Mouse (Mus musculus) megakaryocyte-erythroid progenitor cell, adult 5-6 weeks (primary cell): ENCODE data around the gene Cfdp1. TPM values are rescaled to one million over a fixed set of nuclear protein-coding genes. Genes with fewer than 3 reads are reported as not detected.

Source experiments
- ATAC-seq: replicated peaks from 2 replicates; pipeline ENCODE4 v1.8.0; 2016; ENCODE audit warnings: mild to moderate bottlenecking, inconsistent platforms; ENCODE audit not compliant: severe bottlenecking, poor library complexity, low FRiP score, low TSS enrichment
- total RNA-seq, 2 experiments: library from RNA; stranded (forward) in 1 of 2; stranded (reverse) in 1 of 2; fragments of 200-1000, 215-1000 nt in 1 of 2; fragments of >200 nt in 1 of 2; fragmentation: Nextera tagmentation in 1 of 2; gene quantifications; 2 replicates each; pipeline ENCODE4 v1.2.3; 2014 to 2017

The Cfdp1 gene
- total RNA-seq, 2 experiments from 2014 or later, result 214 to 339 TPM

DNA sequence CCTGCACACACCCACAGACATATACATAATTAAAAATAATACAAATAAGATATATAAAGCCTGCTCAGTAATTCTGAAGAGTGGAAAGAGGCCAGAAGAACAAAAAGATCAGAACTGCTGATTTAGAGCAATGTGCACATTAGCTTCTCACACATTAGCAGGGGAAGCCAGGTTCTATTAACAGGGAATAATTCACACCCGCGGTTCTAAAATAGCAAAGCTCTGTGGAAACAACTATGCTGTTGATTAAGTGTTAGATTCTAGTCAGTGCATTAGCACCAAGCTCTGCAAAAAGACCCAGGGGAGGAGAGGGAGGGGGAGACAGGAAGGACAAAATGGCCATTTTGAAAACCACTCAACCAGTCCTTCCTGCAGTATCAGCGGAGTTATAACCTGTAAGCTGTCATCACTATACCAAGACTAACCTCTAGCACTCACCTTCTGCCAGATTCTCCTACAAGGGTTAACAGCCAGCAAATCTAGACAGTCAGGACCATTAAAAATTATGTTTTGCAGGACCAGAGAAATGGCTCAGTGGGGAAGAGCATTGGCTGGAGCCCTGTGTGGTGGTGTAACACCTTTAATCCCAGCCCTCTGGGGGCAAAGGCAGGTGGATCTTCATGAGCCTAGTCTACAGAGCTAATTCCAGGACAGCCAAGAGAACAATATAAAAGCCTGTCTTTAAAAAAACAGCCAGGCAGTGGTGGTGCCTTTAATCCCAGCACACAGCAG lies 45.0 kb downstream of the Cfdp1 start:
- ATAC-seq, result no peak

DNA sequence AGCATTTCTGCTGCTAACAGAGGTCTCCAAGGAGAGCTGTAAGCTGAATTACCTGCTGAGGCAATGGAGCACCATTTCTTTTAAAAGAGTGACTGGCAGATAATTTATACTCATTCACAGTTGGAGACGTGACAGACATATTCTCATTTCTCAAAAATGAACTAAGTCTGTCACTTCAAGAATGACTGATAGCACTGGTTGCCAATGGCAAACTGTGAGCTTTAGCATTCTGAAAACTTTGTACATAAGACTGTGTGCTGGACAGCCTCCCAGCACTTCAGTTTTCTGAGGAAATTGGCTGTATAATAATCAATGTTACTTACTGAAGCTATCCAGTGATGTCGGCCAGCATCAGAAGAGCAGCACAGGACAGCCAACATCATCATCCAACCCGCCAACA lies 46.1 kb downstream of the Cfdp1 start:
- no peak for ATAC-seq

DNA sequence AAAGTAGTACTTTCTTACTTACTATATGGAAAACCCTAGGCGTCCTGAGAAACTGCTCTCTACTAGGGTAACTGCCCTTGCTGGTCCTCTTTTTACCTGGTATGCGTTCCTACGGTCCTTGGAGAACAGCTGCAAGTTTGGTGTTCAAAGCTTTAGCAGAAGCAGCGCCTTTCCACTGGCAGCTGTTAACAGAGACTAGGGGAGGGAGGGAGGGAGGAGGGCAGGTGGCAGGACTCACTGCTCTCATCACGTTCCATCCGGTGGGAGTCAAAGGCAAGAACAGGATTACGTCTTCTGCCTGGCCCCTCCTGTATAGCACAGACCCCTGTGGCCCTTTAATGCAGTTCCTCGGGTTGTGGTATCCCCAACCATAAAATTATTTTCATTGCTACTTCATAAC lies 50.7 kb downstream of the Cfdp1 start:
- no peak for ATAC-seq

DNA sequence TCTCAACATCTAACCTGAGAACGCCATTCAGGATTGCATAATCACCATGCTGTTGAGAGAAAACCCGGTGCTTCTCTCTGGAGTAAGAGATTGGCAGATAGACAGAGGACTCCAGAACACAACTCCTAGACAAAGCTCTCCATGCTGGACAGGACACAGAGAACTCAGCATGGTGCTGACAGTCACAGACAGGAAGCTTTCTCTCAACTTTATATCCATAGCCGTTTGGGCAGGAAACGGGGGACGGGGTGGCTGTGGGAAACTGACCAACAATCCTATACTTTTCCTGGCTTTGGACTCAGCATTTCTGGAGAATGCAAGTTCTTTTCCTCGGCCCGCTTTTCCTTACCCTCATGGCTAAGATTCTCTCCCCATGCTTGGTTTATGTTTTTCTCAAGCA lies 51.8 kb downstream of the Cfdp1 start:
- ATAC-seq, result no peak

DNA sequence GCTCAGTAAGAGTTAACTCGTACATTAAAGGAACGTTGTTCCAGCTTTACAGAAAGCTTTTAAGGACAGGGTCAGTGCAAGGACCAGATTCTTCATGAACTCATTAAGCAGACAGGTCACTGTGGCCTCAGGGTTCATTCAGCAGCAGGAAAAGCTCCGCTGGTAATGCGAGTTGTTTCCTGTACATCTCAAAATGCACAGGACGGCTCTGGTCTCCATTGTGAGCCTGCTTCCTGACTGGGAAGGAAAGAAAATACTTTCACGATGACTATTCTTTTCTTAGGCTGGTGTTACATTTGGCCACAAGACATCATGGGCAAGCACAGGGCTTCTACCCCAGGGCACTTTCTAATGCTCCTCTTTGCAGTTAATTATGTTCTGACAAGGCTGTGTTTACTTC lies 52.6 kb downstream of the Cfdp1 start:
- no peak for ATAC-seq

DNA sequence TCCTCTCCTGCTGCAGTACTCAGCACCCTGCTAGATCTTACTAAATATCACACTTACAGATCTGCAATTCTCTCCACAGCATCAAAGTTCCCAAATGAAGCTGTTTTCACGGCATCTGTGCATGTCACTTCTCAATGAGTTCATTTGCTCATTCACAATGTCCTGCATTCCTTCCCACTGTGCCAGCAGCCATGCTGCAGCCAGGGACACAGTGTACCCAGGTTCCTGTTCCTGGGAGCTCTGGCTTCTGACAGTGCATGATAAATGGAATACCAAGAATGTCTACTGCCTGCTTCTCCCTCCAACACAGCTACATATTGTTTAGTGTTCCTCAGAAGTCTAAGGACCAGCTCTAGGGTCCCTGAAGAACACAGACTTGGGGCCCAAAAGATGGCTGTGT lies 57.6 kb downstream of the Cfdp1 start:
- no peak for ATAC-seq

DNA sequence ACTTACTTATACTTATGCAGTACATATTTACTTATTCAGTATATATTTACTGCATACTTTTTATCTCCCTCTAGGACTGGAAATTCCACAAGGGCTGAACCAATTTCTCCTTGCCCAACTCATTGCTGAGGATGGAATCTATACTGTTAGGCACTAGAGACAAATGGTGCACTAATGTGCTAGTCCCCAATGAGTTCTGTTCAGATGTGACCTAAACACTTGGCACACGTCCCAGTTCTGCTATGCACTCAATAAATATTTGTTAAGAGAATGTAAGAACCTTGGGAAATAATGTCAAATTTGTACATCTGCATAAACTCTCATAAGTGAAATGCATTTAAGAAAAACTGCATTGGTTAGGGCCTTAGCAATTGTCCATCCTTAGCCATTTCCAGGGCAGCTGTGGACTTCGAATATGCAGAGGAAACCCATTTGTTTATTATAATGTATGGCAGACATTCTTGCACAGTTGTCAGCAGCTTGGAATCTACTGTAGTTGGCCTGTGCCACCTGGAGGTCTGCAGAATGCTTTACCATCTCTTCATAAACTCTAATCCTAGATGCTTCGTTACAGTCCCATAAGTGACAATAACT lies 60.7 kb downstream of the Cfdp1 start:
- no peak for ATAC-seq

DNA sequence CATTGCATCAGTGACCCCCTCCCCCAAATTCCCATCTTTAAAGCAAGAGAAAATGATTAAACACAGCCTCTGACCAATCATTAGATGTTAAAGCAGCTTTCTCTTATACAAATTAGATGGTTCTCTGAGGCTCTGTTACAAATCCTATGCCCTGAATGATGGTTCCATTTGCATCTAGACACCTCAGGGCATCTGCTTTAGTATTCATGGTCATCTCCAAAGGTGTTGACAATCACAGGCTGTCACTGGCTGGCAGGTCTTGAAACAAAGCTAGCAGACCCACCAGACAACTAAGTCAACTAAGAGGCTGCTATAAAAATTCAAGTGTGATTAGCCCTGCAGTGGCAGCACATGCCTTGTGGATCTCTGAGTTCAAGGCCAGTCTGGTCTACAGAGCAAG lies 64.5 kb downstream of the Cfdp1 start:
- no peak for ATAC-seq

DNA sequence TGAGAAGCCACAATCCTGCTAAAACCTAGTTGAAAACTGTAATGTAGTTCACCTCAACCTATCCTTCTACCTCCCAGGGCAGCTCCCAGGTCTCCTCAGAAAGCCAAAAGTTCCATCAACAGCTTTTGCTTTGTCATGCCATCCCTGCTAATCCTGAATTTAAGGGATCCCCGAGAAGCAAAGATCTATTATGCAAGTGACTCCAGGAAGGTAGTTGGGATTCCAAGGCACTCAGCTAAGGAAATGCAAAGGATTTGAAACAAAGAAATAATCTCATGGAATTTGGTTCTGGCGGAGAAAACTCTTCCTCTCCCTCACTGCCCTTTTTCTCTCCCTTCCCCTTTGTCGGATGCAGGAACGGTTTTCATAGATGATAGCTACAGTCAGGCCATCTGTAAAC lies 64.9 kb downstream of the Cfdp1 start:
- ATAC-seq, result no peak

DNA sequence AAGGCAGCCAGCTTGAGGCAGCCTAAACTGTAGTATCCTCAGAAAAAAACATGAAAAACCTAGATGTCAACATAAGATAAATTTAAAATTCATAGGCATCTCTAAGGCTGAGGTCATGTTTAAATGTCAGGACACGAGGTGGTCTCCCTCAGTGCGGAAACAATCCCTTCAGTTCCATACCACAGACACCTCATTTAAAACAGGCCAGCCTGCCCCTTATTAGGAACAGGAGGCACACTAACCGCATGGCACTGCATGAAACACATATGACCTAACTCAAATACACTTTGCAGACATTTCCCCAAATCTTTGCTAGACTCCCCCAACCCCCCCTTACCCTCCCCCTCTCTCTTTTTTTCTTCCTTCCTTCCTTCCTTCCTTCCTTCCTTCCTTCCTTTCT lies 65.6 kb downstream of the Cfdp1 start:
- ATAC-seq, result no peak

DNA sequence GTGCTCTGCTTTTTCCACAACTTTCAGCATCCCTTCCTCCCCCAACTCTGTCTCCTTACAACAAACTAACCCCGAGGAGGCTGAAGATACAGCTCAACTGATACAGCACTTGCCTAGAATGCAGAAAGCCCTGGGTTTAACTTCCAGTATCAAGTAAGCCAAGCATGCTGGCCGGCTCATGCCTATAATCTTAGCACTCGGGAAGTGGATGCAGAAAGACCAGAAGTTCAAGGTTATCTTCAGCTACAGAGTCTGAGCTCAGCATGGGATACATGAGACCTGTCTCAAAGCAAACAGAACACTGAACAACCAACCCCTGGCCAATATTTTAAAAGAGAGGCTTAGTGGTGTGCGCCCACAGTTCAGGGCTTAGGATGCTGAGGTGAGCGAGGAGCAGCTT lies 66.0 kb downstream of the Cfdp1 start:
- no peak for ATAC-seq

DNA sequence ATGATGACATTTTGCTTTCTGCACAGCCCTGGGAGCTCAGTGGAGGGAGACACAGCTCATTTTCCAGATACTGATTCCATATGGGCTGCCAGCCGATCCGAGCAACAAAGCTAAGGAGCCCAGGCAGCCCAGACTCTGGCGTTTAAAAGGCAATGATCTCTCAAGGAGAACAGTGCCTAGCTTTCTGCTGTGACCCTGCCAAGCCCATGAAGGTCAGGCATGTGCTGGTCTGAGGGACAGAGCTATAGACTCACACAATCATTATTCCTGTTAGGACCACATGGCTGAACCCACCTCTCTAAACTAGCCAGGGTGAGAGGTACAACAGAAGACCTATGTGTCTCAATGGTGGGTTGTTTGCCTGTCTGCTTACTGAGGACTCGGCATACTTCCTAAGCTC lies 66.4 kb downstream of the Cfdp1 start:
- no peak for ATAC-seq

DNA sequence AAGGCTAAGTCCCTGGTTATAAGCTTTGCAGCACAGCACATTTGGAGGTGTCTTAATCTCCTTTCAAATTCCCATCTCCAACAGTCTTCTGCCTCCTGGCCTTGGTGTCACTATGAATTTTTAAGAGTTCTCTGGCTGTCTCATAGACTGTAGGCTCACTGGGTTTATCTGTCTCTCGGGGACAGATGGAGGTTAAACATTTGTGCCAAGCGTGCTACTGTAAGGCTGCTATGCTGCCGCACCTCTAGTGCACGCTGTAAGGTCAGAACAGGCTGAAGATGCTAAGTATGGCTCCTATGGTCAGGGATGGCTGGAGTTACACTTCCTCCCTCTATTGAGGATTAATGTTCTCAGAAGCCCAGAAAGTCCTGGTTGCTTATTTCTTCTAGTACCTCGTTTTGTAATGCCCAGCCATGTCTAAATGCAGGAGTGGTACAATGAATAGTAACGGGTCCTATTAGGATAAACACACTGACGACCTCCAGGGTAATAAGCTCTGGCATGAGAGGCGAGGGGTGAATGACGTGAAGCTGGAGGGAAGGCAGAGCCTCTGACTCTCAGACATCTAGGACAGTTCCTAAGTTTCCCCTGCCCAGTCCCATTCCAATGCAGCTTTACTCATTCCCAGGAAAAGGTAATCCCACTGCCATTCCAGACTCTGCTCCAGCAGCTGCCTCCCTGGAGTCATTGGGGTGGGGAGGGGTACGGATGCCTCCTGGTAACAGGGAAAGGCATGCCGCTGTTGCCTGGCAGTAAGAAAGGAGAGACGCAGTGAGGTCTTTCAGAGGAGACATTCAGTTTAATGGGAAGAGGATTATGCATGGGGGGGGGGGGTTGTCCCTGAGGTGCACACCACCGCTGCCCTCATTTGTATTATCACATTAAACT lies 67.1 kb downstream of the Cfdp1 start:
- ATAC-seq, result no peak

DNA sequence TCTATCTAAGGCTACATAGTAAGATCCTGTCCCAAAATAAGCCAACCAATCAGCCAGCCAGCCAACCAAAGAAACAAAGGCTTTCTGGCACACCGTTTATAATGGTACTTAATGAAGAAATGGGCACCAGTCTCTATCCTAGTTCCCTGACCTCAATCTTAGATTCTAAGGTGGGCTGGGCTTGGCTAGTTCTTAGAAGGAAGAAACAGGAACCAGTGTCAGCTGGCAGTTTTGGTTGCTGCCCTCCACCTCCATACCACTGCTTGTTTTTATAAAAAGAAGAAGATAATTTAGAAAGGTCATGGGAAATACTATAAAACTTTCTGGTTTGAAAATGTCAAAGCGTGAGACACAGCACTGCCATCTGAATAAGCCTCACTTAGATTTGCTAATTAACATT lies 68.0 kb downstream of the Cfdp1 start:
- no peak for ATAC-seq

DNA sequence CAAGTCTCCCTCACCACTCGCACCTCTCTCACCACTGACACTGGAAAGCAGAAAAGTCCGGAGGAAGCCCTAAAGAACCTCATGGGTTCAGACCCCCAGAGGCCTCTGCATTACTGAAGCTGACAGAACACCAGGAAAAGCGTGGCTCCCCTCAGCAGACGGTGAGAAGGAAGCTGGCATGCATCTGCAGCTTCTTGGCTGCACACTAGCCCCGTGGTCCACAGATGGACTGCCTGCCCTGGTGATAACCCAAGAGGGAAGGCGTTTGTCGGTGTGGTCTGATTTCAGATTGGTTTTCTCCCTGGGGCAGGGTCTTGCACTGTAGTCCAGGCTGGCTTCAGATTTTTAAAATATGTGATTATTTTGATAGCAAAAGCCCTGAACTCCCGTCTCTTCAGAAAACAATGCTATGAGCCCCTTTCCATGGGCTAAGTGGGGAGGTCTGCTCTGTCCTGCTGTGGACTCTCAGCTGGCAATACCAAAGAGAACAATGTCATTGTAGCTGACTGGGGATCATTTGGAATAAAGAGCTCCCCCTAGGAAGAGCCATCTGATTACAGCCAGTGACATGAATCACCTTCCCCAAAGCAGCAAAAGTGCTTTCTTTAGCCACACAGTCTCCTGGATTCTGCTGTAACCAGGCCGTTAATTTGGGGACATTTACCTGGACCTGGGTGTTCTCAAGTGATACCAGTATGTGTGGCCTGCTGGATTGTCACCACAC lies 71.3 kb downstream of the Cfdp1 start:
- no peak for ATAC-seq

DNA sequence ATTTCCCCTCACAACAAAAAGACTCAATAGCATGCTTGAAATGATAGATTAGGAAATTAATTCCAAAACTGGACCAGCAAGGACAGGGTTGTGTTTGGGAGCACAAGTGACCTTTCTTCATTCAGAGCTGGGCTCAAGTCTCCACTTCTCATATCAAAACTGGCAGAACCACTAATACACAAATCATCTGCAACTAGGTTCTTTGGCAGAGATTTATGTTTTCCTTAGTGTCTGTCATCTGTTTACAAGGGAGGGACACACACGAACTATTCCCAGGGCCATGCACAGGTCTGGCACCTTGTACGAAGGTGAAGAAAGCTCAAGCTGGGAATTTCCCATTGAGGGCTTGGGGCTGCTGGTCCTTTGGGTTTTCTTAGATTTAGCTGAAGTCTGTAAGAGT lies 71.9 kb downstream of the Cfdp1 start:
- no peak for ATAC-seq

DNA sequence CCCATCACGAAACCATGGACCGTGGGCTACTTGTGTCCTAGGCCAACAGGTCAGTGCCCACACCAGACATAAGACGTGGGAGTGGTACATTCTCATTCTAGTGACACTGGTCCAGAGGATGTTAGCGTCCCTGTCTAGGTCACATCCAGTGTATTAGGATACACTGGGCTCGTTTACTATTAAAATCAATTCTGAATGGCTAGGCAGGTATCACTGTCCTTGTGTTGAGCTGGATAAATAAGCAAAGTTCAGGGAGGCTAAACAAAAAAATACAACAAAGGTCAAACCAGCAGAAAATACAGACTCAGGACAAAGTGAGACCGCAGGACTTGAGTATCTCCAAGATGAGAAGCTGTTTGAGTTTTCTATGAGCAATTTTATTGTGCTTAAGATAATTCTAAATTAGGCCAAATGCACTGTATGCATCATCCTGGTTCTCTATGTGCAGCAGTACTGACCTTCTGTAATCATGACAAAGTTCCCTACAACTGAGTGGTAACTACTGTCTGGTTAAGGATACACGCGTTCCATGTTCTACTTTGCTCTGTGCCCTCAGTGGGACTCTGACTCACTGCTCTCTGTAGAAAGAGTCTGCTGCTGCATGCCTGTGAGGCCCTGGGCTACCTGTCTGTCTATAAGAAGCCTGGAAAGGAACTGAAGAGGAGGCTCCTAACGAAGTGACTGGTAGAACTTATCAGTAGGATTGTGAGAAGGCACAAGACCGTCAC lies 73.2 kb downstream of the Cfdp1 start:
- no peak for ATAC-seq

DNA sequence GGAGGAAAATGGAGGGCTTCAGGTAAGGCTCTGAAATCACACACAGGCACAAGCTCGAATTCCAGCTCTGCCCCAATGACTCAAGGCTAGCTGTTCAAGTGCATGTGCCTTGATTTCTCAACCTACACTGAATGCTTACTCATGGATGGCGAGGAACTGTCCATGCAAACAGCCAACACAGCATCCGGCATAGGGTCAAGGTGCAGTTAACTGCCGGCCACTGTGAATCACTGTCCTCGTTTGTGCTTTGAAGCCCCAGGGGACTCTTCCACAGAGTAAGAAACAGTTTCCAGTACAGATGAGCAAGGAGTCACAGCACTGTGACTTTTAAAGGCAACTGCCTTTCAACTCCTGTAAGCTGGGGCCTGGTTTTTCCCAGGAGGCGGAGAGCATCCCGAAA lies 74.4 kb downstream of the Cfdp1 start:
- no peak for ATAC-seq

DNA sequence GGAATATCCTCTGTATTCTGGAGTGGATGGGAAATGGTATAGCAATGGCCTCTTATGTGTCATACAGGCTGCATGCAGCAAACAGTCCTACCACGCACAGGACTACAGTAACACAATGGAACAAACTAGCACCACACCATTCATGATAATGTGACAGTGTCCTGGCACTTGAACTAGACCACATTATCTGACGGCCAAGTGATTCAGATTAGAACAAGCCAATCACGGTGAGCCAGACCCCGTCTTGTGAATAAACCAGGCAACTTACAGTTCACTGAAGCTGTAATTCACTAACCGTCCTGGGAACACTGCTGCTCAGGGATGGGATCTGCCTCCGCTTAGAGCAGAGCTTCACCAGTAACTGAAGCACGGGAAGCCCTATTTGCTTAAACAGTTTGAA lies 75.3 kb downstream of the Cfdp1 start:
- no peak for ATAC-seq
